Comparison of ENCODE assay signal across 8 mouse cellular contexts in genomic region chr1:23762782-23763630, GRCm38 (mm10). TPM values are rescaled to one million over a fixed set of nuclear protein-coding genes. Genes with fewer than 3 reads are reported as not detected.
DNase-seq lines count a peak whose midpoint lies in the region; ATAC-seq and TF ChIP-seq lines count a peak whose summit lies in the region.

No protein-coding gene starts in this region.

- H3K9me3 ChIP-seq in G1E (replicated peaks) = no peaks in the 10 kb centered on the region; the same call in 1 of the 2 replicates
- H3K9me3 ChIP-seq in hindbrain, embryonic 10.5 days = no peaks in the 10 kb centered on the region
- H3K9me3 ChIP-seq in lung, embryonic 15.5 days = no peaks in the 10 kb centered on the region

- peak overlapping the region; percentile 21; the same call in 1 of the 2 replicates for H3K4me3 ChIP-seq in G1E (ENCODE audit: low read depth, low read length)
- H3K4me3 ChIP-seq in hindbrain, embryonic 10.5 days = peak overlapping the region; percentile 73
- H3K4me3 ChIP-seq in lung, embryonic 15.5 days = peak overlapping the region; percentile 49

- H3K9ac ChIP-seq in lung, embryonic 15.5 days = no peak overlapping the region

- WGBS in hindbrain, embryonic 10.5 days = 1% methylated on average over 65 of the region's 65 CpGs
- WGBS in lung, embryonic 15.5 days = 1% methylated on average over 65 of the region's 65 CpGs

- no peak for ATAC-seq in G1E (ENCODE audit: extremely low read depth, insufficient number of reproducible peaks, low FRiP score, poor library complexity, severe bottlenecking)
- ATAC-seq in frontal cortex, adult (ENCODE audit: low TSS enrichment) = peak; percentile 91
- peak; percentile 87 for ATAC-seq in lung, embryonic 15.5 days (ENCODE audit: borderline replicate concordance, extremely low read depth, low FRiP score, low TSS enrichment)

- peak overlapping the region; percentile 98 for H3K4me2 ChIP-seq in lung, embryonic 15.5 days

- DNase-seq in G1E (ENCODE audit: low spot score) = peak; percentile 48
- DNase-seq in cerebellum, adult 9-10 months = peak; percentile 96
- DNase-seq in hindbrain, embryonic 10.5 days (ENCODE audit: low spot score) = peak; percentile 94
- peak; percentile 86 for DNase-seq in layer of hippocampus, adult 9-10 months (ENCODE audit: low spot score)
- peak; percentile 90 for DNase-seq in ovary, postnatal 14 days (ENCODE audit: low spot score)
- peak; percentile 36 to 77 for DNase-seq in thymus, postnatal 10 days (ENCODE audit: low spot score in 2 of 2)

- peaks cover 22% of the 10 kb centered on the region for H3K27me3 ChIP-seq in G1E (ENCODE audit: insufficient read depth, low read length)
- peaks cover 69% of the 10 kb centered on the region for H3K27me3 ChIP-seq in hindbrain, embryonic 10.5 days (ENCODE audit: insufficient read depth, poor library complexity, severe bottlenecking)
- peaks cover 47% of the 10 kb centered on the region for H3K27me3 ChIP-seq in lung, embryonic 15.5 days

- peak; percentile 60 for TF ChIP-seq CTCF in G1E (IDR thresholded peaks at IDR 0.05; ENCODE audit: low read depth, low read length)

- H3K27ac ChIP-seq in hindbrain, embryonic 10.5 days = peak overlapping the region; percentile 77; the same call in 1 of the 2 replicates
- H3K27ac ChIP-seq in lung, embryonic 15.5 days = no peak overlapping the region

- H3K36me3 ChIP-seq in G1E (replicated peaks) = no peaks in the 10 kb centered on the region
- H3K36me3 ChIP-seq in hindbrain, embryonic 10.5 days = no peaks in the 10 kb centered on the region
- no peaks in the 10 kb centered on the region for H3K36me3 ChIP-seq in lung, embryonic 15.5 days

- peaks cover 5% of the 10 kb centered on the region; the same call in 1 of the 2 replicates for H3K4me1 ChIP-seq in G1E (ENCODE audit: insufficient read depth, low read depth, low read length)
- H3K4me1 ChIP-seq in hindbrain, embryonic 10.5 days (replicated peaks) = peaks cover 26% of the 10 kb centered on the region
- peaks cover 15% of the 10 kb centered on the region; the same call in 1 of the 2 replicates for H3K4me1 ChIP-seq in lung, embryonic 15.5 days

RNA-seq across cellular contexts. Expression of gene B3gat2, which starts 1.5 kb away (rescaled TPM):
- total RNA-seq in G1E (2014; fragmentation: Nextera tagmentation) (not detected in 2 replicates), G1E (2017) (0.22 and 0.46 TPM in 2 replicates)
- polyA plus RNA-seq in G1E (2012) = 0.01 and 0.02 TPM in 2 replicates
- 0.90 and 3.0 TPM in 2 replicates for polyA plus RNA-seq in hindbrain, embryonic 10.5 days (2016; fragmentation: Nextera tagmentation; extraction: Ambion mirVana)
- 0.35 and 0.39 TPM in 2 replicates for polyA plus RNA-seq in lung, embryonic 15.5 days (2015; fragmentation: Nextera tagmentation; extraction: Ambion mirVana)

Comparison
In these comparisons a context has a peak if more than half of its experiments do, and no peak if none do; other contexts are left out.
1. H3K4me3 ChIP-seq: peak in every context shown above with its lines; median percentile 73 in hindbrain, embryonic 10.5 days; 49 in lung, embryonic 15.5 days; 21 in G1E.